Mouse (Mus musculus): ENCODE results near the gene Herc2. TPM values are rescaled to one million over a fixed set of nuclear protein-coding genes. Genes with fewer than 3 reads are reported as not detected.

Gene Herc2
- polyA plus RNA-seq, 1 experiment from 2014 or later, result 15.6 TPM

DNA sequence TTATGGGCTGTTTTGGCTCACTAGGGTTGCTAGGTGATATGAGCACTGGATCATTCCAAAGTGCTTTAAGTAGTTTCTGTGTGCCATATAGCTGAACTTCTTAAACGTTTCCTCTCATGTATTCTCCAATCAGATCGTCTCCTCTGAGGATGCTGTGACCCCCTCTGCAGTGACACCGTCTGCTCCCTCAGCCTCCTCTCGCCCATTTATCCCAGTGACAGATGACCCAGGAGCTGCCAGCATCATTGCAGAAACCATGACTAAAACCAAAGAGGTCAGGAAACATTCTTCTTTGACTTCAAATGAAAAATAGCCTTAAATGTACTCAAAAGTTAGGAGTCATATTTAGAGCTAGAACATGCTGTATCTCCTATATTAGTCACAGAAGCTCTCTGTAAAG, 141.7 kb downstream of the Herc2 start:
- peaks cover 75% of the 10 kb centered on the region for H3K36me3 ChIP-seq (ENCODE audit: inconsistent target)
- no peaks in the 10 kb centered on the region for H3K79me2 ChIP-seq (ENCODE audit: inconsistent target)
- 89% methylated on average over 4 of the region's 4 CpGs for WGBS (ENCODE audit: missing documents)
- H3K27ac ChIP-seq, result no peak overlapping the region
- H3K4me3 ChIP-seq (ENCODE audit: inconsistent target), result no peak overlapping the region

GRCm38 (mm10) chr7:56201483-56202218, 151.7 kb downstream of the Herc2 start:
- no peak overlapping the region for H3K27ac ChIP-seq
- 97% methylated on average over 10 of the region's 10 CpGs for WGBS (ENCODE audit: missing documents)
- H3K4me3 ChIP-seq (ENCODE audit: inconsistent target), result no peak overlapping the region
- no peaks in the 10 kb centered on the region for H3K79me2 ChIP-seq (ENCODE audit: inconsistent target)
- peaks cover 89% of the 10 kb centered on the region for H3K36me3 ChIP-seq (ENCODE audit: inconsistent target)

DNA sequence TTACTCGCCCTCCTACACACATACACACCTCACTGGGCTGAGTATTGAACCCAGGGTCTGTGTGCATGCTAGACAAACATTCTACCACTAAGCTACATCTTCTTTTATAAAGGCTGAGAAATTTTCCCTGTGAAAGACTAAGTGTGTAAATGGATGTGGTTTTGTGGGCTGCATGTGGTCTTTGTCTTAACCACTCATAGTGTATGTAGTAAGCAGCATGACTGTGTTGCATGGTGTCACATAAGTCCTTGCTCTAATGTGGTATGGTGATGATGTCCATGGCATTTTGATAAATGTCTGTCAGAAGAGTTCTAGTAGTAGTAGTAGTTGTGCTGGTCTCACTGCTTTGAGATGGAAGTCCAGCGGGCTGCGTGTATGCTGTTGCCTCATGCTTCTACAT, 152.8 kb downstream of the Herc2 start:
- no peak overlapping the region for H3K27ac ChIP-seq
- 100% methylated on average over 3 of the region's 3 CpGs for WGBS (ENCODE audit: missing documents)
- peaks cover 83% of the 10 kb centered on the region for H3K36me3 ChIP-seq (ENCODE audit: inconsistent target)
- H3K79me2 ChIP-seq (ENCODE audit: inconsistent target), result no peaks in the 10 kb centered on the region
- no peak overlapping the region for H3K4me3 ChIP-seq (ENCODE audit: inconsistent target)

GRCm38 (mm10) chr7:56203286-56203685, 153.3 kb downstream of the Herc2 start:
- WGBS (ENCODE audit: missing documents), result 86% methylated on average over 2 of the region's 2 CpGs
- H3K4me3 ChIP-seq (ENCODE audit: inconsistent target), result no peak overlapping the region
- no peak overlapping the region for H3K27ac ChIP-seq
- H3K36me3 ChIP-seq (ENCODE audit: inconsistent target), result peaks cover 81% of the 10 kb centered on the region
- no peaks in the 10 kb centered on the region for H3K79me2 ChIP-seq (ENCODE audit: inconsistent target)

- 96% methylated on average over 3 of the region's 3 CpGs for WGBS (ENCODE audit: missing documents)
- H3K79me2 ChIP-seq (ENCODE audit: inconsistent target), result no peaks in the 10 kb centered on the region
- no peak overlapping the region for H3K4me3 ChIP-seq (ENCODE audit: inconsistent target)
- H3K36me3 ChIP-seq (ENCODE audit: inconsistent target), result peaks cover 83% of the 10 kb centered on the region
- no peak overlapping the region for H3K27ac ChIP-seq
These were observed 154.9 kb downstream of the Herc2 start for GRCm38 (mm10) chr7:56204877-56205276.

DNA sequence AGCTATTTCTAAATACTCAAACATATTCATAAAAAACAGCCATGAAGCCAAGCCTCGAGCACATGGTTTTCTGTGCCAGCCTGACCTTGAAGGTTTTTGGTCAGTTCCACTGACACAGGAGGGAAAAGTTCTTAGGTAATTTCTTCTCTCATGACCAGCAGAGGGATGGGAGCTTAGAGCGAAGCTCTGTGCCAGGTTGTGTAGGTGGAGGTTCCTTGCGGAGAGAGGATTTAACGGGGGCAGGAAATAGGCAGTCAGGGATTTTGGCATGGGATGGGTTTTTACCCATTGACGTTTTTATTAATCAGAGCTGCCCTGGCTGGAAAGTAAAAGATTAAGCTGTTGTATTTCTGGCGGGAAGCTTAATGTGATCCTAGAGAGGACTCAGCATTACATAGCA, 170.8 kb downstream of the Herc2 start:
- no peak overlapping the region for H3K27ac ChIP-seq
- no peaks in the 10 kb centered on the region for H3K79me2 ChIP-seq (ENCODE audit: inconsistent target)
- 99% methylated on average over 6 of the region's 6 CpGs for whole genome bisulfite sequencing (ENCODE audit: missing documents)
- no peak overlapping the region for H3K4me3 ChIP-seq (ENCODE audit: inconsistent target)
- peaks cover 88% of the 10 kb centered on the region for H3K36me3 ChIP-seq (ENCODE audit: inconsistent target)

DNA sequence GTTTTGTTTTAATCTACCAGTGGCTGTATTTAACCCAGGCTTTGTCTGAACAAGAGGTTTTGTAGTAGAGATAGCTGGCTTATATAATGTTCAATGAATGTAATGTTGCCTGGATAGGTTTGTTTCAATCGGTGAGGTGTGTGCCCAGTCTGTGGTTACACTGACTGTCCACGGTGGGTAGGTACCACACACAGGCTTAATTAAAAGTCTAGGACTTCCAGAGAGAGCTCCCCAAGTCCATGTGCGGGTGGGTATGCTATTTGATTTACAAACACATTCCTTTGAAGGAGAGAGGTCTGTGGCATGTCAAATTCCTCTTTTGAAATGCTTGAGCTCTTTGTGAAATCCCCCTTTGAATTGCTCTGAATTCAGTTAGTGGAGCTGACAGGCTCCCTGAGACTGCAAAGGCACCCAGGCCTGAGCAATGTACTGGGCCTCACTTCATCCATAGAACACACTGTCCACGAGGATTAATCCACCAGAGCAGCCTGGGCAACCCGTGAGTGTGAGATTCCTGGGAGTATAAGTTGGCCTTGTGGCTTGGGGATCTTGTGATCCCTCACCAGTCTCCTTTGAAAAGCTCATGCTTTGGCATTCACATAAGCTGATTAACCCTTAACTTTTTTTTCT, 185.9 kb downstream of the Herc2 start:
- Histone ChIP-seq H3K79me2 (ENCODE audit: inconsistent target) (no peaks in the 10 kb centered on the region), H3K4me3 (ENCODE audit: inconsistent target) (no peak overlapping the region), H3K36me3 (ENCODE audit: inconsistent target) (peaks cover 10% of the 10 kb centered on the region; the same call in 1 of the 2 replicates), H3K27ac (no peak overlapping the region)
- 81% methylated on average over 5 of the region's 5 CpGs for WGBS (ENCODE audit: missing documents)

DNA sequence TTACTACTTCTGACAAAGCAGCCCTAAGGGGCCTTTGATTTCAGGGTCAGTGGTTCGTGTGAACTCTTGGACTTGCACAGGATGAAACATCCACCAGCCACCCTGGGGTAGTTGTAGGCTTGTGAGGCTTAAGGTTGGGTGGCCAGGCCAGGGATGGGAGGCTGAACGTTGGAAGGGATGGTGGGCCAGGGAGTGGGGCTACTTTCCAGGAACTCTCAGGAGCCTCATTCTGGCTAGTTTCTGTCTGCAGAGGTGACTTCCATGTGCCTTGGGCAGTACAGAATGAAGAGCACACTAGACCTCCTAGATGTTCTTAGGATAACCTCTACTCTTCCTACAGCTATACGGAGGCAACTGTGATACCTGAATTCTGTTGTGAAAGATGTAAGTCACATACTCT, 186.6 kb downstream of the Herc2 start:
- 0 out of 2 replicates have a peak, but pooled peaks cover 3% of the 10 kb centered on the region for H3K36me3 ChIP-seq (ENCODE audit: inconsistent target)
- 85% methylated on average over 3 of the region's 3 CpGs for WGBS (ENCODE audit: missing documents)
- no peaks in the 10 kb centered on the region for H3K79me2 ChIP-seq (ENCODE audit: inconsistent target)
- H3K4me3 ChIP-seq (ENCODE audit: inconsistent target), result no peak overlapping the region
- no peak overlapping the region for H3K27ac ChIP-seq

GRCm38 (mm10) chr7:56239543-56239942, 189.5 kb downstream of the Herc2 start, which contains the start of gene Oca2:
Gene Oca2, plus strand, starts transcription at chr7:56239760.
- WGBS (ENCODE audit: missing documents), result 54% methylated on average over 3 of the region's 3 CpGs

DNA sequence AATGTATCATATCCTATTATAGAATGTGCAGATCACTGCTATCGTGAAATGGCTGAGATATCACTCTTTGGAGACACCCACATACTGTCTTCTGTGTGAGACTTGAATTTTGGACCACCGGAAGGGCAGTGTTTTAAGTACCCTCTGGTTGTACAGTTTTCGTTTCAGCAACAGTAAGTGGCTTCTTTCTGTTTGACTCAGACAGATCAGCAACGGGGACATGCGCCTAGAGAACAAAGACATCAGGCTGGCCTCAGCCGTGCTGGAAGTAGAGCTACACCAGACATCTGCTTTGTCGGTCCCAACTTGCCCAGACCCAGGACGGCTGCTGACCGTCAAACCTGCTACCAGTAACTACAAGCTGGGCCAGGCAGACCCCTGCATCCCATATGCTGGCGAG, 204.6 kb downstream of the Herc2 start:
- Histone ChIP-seq H3K4me3 (ENCODE audit: inconsistent target) (no peak overlapping the region), H3K79me2 (ENCODE audit: inconsistent target) (no peaks in the 10 kb centered on the region), H3K27ac (no peak overlapping the region), H3K36me3 (ENCODE audit: inconsistent target) (no peaks in the 10 kb centered on the region)
- WGBS (ENCODE audit: missing documents), result 82% methylated on average over 10 of the region's 10 CpGs

More at GRCm38 (mm10) chr7:56239543-56239942, 189.5 kb downstream of the Herc2 start, which contains the start of gene Oca2:
- no peak within 1 kb of the TSS for H3K27ac ChIP-seq
- H3K79me2 ChIP-seq (ENCODE audit: inconsistent target), result no peaks in the 10 kb centered on the region
- H3K36me3 ChIP-seq (ENCODE audit: inconsistent target), result no peaks in the 10 kb centered on the region
- H3K4me3 ChIP-seq (ENCODE audit: inconsistent target), result no peak within 1 kb of the TSS

GRCm38 (mm10) chr7:56257875-56258441, 208.0 kb downstream of the Herc2 start:
- Histone ChIP-seq H3K27ac (no peak overlapping the region), H3K4me3 (ENCODE audit: inconsistent target) (no peak overlapping the region), H3K79me2 (ENCODE audit: inconsistent target) (no peaks in the 10 kb centered on the region), H3K36me3 (ENCODE audit: inconsistent target) (no peaks in the 10 kb centered on the region)
- WGBS (ENCODE audit: missing documents), result 91% methylated on average over 3 of the region's 3 CpGs

GRCm38 (mm10) chr7:56277506-56277905, 227.5 kb downstream of the Herc2 start:
- Histone ChIP-seq H3K27ac (no peak overlapping the region), H3K79me2 (ENCODE audit: inconsistent target) (no peaks in the 10 kb centered on the region), H3K36me3 (ENCODE audit: inconsistent target) (no peaks in the 10 kb centered on the region), H3K4me3 (ENCODE audit: inconsistent target) (no peak overlapping the region)
- 100% methylated on average over 2 of the region's 2 CpGs for WGBS (ENCODE audit: missing documents)

Data from macrophage (primary cell).